Mouse (Mus musculus): ENCODE results near the gene Grm4. TPM values are rescaled to one million over a fixed set of nuclear protein-coding genes. Genes with fewer than 3 reads are reported as not detected.

Grm4 gene
- polyA plus RNA-seq, 1 experiment = not detected

DNA sequence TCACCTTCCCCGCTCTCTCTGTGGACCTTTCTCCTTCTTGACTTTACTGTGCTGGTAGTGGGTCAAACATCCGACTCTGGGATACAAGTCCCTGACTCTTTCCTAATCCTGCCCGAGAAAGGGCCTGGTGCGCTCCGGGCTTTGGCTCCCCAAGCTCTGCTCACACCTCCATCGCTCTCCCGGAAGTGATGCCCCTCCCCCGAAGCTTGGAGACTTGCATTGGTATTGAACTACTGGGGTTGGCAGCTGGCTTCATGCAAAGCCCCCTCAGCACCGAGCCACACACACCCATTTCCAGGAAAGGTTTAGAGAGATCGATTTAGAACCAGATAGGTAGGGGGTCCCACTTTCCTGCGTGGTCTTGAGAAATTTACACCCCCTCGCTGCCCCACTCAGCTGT lies 24.8 kb upstream of the Grm4 start:
- Histone ChIP-seq H3K4me3 (replicated peaks; ENCODE audit: control insufficient read depth, low read depth, low read length) (no peak overlapping the region), H3K27ac (ENCODE audit: control insufficient read depth, insufficient read depth, low read depth, low read length, poor library complexity) (no peak overlapping the region), H3K4me1 (ENCODE audit: control insufficient read depth, insufficient read depth, low read length) (no peaks in the 10 kb centered on the region; the same call in 1 of the 2 replicates)
- WGBS = 68% methylated on average over 12 of the region's 12 CpGs
- TF ChIP-seq CTCF (IDR thresholded peaks at IDR 0.05; ENCODE audit: control insufficient read depth, insufficient read depth, low read length) = no peak

DNA sequence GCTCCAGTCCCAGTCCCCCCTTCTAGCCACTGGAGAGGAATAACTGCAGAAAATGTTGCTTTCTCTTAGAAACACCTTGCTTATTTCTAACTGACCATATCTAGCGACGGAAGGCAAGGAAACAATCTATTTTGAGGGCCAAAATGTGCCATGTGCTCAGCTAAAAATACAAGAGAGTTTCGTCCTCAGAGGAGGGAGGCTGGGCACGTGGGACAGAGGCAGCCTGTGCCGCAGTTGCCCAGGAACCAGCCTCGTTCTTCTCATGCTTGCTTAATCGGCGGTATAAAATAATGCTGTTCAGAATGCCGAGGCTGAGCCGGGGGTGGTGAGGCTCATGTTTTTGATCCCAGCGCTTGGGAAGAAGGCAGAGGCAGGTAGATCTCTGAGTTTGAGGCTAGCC lies 23.3 kb upstream of the Grm4 start:
- Histone ChIP-seq H3K4me1 (ENCODE audit: control insufficient read depth, insufficient read depth, low read length) (no peaks in the 10 kb centered on the region; the same call in 1 of the 2 replicates), H3K4me3 (replicated peaks; ENCODE audit: control insufficient read depth, low read depth, low read length) (no peak overlapping the region), H3K27ac (ENCODE audit: control insufficient read depth, insufficient read depth, low read depth, low read length, poor library complexity) (no peak overlapping the region)
- WGBS = 76% methylated on average over 11 of the region's 11 CpGs
- no peak for TF ChIP-seq CTCF (IDR thresholded peaks at IDR 0.05; ENCODE audit: control insufficient read depth, insufficient read depth, low read length)
- TF ChIP-seq POLR2A (IDR thresholded peaks at IDR 0.05; ENCODE audit: borderline replicate concordance, control insufficient read depth, low read depth, low read length) = no peak

DNA sequence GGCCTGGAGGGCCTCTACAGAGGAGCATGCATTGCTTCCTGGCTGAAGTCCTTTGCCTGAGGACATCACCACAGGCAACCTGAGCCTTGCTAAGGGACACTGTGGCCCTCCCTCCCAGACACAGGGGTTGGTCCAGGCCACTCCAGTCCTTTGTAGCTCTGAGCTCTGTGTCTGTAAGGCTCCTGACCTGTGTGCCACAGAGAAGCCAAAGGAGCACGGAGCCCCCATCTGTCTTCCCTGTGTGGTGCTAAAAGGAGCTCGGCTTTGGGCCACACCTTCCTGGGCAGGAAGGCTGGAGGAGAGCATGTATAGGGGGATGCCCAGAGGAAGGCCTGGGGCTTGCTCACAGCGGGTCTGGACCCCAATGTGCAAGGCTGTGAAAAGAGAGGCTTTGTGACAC lies 20.8 kb upstream of the Grm4 start:
- Histone ChIP-seq H3K4me1 (ENCODE audit: control insufficient read depth, insufficient read depth, low read length) (no peaks in the 10 kb centered on the region; the same call in 1 of the 2 replicates), H3K27ac (ENCODE audit: control insufficient read depth, insufficient read depth, low read depth, low read length, poor library complexity) (no peak overlapping the region), H3K4me3 (replicated peaks; ENCODE audit: control insufficient read depth, low read depth, low read length) (no peak overlapping the region)
- no peak for TF ChIP-seq POLR2A (IDR thresholded peaks at IDR 0.05; ENCODE audit: borderline replicate concordance, control insufficient read depth, low read depth, low read length)
- no peak for TF ChIP-seq CTCF (IDR thresholded peaks at IDR 0.05; ENCODE audit: control insufficient read depth, insufficient read depth, low read length)
- 88% methylated on average over 3 of the region's 3 CpGs for WGBS

DNA sequence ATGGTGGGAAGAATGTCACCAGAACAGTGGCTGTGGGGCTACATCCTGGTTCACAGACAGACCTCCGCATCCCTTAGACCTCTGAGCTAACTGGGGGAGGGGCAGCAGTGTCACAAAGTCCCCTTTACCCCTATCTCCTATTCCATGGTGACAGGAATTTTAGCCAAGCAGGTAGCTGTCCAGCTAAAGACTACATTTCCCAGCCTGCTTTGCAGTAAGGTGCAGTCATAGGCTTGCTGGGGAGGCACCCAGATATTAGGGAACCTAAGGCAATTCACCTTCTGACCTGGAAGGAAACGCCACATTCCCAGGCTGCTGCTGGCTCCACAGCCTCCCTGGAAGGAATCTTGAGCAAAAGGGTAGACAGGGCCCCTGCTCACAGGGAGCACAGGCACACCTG lies 20.1 kb upstream of the Grm4 start:
- TF ChIP-seq CTCF (IDR thresholded peaks at IDR 0.05; ENCODE audit: control insufficient read depth, insufficient read depth, low read length) = no peak
- TF ChIP-seq POLR2A (IDR thresholded peaks at IDR 0.05; ENCODE audit: borderline replicate concordance, control insufficient read depth, low read depth, low read length) = no peak
- H3K27ac ChIP-seq (ENCODE audit: control insufficient read depth, insufficient read depth, low read depth, low read length, poor library complexity) = no peak overlapping the region
- H3K4me3 ChIP-seq (replicated peaks; ENCODE audit: control insufficient read depth, low read depth, low read length) = no peak overlapping the region
- H3K4me1 ChIP-seq (ENCODE audit: control insufficient read depth, insufficient read depth, low read length) = no peaks in the 10 kb centered on the region; the same call in 1 of the 2 replicates
- 74% methylated on average over 2 of the region's 2 CpGs for WGBS

DNA sequence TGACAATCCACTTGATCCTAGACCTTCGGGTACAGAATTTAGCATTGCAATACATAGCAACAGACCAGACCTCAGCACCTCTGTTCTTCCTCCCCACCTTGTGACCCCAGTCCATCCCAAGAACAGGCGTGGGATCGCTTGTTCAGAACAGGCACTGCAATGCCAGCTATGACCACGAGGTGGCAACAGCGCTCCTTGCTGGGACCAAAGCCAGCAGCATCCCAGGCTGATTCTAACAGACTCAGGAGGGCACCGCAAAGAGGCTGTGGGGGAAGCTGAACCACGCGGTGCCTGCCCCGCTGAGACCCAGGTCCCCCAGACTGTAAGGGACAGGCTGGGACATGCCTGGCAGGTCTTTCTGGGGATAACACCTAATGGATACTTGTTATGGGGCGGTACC lies 13.5 kb upstream of the Grm4 start:
- Histone ChIP-seq H3K4me1 (ENCODE audit: control insufficient read depth, insufficient read depth, low read length) (no peaks in the 10 kb centered on the region), H3K4me3 (replicated peaks; ENCODE audit: control insufficient read depth, low read depth, low read length) (no peak overlapping the region), H3K27ac (ENCODE audit: control insufficient read depth, insufficient read depth, low read depth, low read length, poor library complexity) (no peak overlapping the region)
- WGBS = 5% methylated on average over 10 of the region's 10 CpGs
- no peak for TF ChIP-seq POLR2A (IDR thresholded peaks at IDR 0.05; ENCODE audit: borderline replicate concordance, control insufficient read depth, low read depth, low read length)
- TF ChIP-seq CTCF (IDR thresholded peaks at IDR 0.05; ENCODE audit: control insufficient read depth, insufficient read depth, low read length) = peak; percentile 100

DNA sequence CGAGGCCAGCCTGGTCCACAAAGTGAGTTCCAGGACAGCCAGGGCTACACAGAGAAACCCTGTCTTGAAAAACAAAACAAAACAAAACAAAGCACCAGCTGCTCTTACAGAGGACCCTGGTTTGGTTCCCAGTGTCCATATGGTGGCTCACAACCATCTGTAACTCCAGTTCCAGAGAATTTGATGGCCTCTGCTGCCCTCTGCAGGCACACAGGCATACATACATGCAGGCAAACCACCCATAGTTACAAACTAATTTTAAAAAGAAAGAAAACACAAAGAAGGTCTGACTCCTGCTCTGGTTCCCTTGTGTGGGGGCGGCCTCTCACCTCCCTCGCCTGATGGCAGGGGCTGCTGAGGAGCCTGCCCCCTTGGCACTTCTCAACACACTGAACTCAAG lies 12.2 kb upstream of the Grm4 start:
- no peak overlapping the region for H3K27ac ChIP-seq (ENCODE audit: control insufficient read depth, insufficient read depth, low read depth, low read length, poor library complexity)
- no peaks in the 10 kb centered on the region for H3K4me1 ChIP-seq (ENCODE audit: control insufficient read depth, insufficient read depth, low read length)
- TF ChIP-seq POLR2A (IDR thresholded peaks at IDR 0.05; ENCODE audit: borderline replicate concordance, control insufficient read depth, low read depth, low read length) (no peak), CTCF (IDR thresholded peaks at IDR 0.05; ENCODE audit: control insufficient read depth, insufficient read depth, low read length) (peak; percentile 25; the same call in 1 of the 2 replicates)
- no peak overlapping the region for H3K4me3 ChIP-seq (replicated peaks; ENCODE audit: control insufficient read depth, low read depth, low read length)
- 83% methylated on average over 3 of the region's 3 CpGs for WGBS

DNA sequence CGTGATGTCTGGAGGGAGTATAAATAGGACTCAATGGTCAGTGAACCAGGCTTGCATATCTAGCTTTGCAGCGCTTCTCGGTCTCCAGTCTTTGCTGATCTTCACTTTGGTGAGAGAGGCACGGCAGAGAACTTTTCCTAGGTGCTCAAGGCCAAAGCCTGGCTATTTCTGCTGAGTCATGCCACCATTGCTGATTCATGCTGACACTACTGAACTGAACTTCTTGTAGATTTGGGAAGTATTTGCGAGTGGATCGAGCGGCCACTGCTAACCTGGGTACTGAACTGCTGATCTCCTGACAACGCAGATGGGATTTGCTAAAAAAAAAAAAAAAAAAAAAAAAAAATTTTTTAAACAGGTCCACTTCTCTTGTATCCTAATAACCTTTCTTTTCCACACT lies 10.9 kb upstream of the Grm4 start:
- H3K27ac ChIP-seq (ENCODE audit: control insufficient read depth, insufficient read depth, low read depth, low read length, poor library complexity) = no peak overlapping the region
- TF ChIP-seq CTCF (IDR thresholded peaks at IDR 0.05; ENCODE audit: control insufficient read depth, insufficient read depth, low read length) (no peak), POLR2A (IDR thresholded peaks at IDR 0.05; ENCODE audit: borderline replicate concordance, control insufficient read depth, low read depth, low read length) (no peak)
- no peak overlapping the region for H3K4me3 ChIP-seq (replicated peaks; ENCODE audit: control insufficient read depth, low read depth, low read length)
- H3K4me1 ChIP-seq (ENCODE audit: control insufficient read depth, insufficient read depth, low read length) = peaks cover 3% of the 10 kb centered on the region
- 49% methylated on average over 8 of the region's 8 CpGs for WGBS

DNA sequence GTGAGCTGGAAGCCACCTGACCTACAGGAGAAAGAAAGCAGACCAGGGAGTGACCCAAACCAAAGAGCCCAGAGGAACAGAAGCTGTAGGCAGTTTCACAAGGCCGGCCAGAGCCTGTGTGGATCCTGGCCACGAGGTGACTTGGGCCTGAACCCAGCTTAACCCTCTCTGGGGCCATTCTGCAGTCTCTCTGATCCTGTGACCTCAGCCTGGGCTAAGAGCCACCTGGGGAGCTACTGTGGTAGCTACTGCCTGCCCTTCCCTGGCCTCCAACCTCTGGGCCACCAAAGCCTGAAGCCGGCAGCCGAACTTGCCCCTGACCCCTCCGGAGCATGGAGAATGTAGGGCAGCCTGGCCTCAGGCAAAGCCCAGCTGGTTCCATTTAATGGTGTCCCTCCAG lies 7.6 kb upstream of the Grm4 start:
- TF ChIP-seq POLR2A (IDR thresholded peaks at IDR 0.05; ENCODE audit: borderline replicate concordance, control insufficient read depth, low read depth, low read length) = no peak
- TF ChIP-seq CTCF (IDR thresholded peaks at IDR 0.05; ENCODE audit: control insufficient read depth, insufficient read depth, low read length) = no peak
- Histone ChIP-seq H3K4me1 (ENCODE audit: control insufficient read depth, insufficient read depth, low read length) (peaks cover 3% of the 10 kb centered on the region), H3K4me3 (replicated peaks; ENCODE audit: control insufficient read depth, low read depth, low read length) (no peak overlapping the region), H3K27ac (ENCODE audit: control insufficient read depth, insufficient read depth, low read depth, low read length, poor library complexity) (no peak overlapping the region)
- 90% methylated on average over 5 of the region's 5 CpGs for WGBS

DNA sequence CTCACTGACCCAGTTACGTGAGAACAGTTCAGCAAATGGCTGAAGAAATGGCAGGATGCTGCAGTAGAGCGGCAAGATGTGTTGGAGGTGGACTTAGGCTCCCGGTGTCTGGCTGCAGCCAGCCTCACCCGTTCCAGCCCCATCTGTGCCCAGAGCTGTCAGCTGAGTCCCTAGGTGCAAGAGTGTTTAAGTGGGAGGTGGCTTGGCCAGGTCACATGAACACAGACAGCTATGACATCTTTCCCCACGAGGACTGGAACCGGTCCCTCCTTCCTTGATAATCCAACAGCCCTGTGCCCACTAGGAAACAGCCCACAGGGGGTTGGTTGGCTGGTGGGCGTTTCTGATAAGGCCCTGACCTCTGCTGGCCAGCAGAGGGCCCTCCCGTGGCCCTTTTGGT lies 6.8 kb upstream of the Grm4 start:
- WGBS = 57% methylated on average over 8 of the region's 8 CpGs
- peaks cover 3% of the 10 kb centered on the region for H3K4me1 ChIP-seq (ENCODE audit: control insufficient read depth, insufficient read depth, low read length)
- H3K4me3 ChIP-seq (replicated peaks; ENCODE audit: control insufficient read depth, low read depth, low read length) = no peak overlapping the region
- no peak overlapping the region for H3K27ac ChIP-seq (ENCODE audit: control insufficient read depth, insufficient read depth, low read depth, low read length, poor library complexity)
- no peak for TF ChIP-seq POLR2A (IDR thresholded peaks at IDR 0.05; ENCODE audit: borderline replicate concordance, control insufficient read depth, low read depth, low read length)
- TF ChIP-seq CTCF (IDR thresholded peaks at IDR 0.05; ENCODE audit: control insufficient read depth, insufficient read depth, low read length) = no peak
